Mouse (Mus musculus): ENCODE data around the gene Grhpr. TPM values are rescaled to one million over a fixed set of nuclear protein-coding genes. Genes with fewer than 3 reads are reported as not detected.

Grhpr gene
- polyA plus RNA-seq, 1 experiment, result 99.0 TPM

DNA sequence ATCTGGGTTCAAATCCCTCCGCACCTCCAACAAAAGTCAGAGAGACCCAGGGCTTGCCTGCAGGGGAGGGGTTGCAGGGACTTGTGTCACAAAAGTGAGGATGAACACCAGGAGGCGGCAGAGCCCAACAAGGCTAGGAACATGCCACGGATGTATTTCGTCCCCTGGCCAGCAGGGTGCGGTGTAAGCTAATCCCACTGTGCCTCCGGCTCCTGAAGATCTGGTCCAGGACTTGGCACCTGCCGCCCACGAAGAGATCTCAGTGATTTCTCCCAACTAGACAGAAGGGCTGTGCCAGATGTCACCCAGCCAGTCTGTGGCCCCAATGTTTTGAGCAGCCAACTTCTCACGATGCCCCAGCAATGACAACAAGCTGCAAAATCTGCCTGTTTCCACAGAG lies 7.7 kb upstream of the Grhpr start:
- Histone ChIP-seq H3K9me3 (peaks cover 7% of the 10 kb centered on the region; the same call in 1 of the 2 replicates), H3K36me3 (replicated peaks; ENCODE audit: low read length) (no peaks in the 10 kb centered on the region), H3K4me3 (replicated peaks) (peak overlapping the region; percentile 87), H3K4me1 (peaks cover 26% of the 10 kb centered on the region), H3K27me3 (replicated peaks) (peaks cover 6% of the 10 kb centered on the region)
- no peak for TF ChIP-seq GATA1 (IDR thresholded peaks at IDR 0.05; ENCODE audit: borderline replicate concordance, low read length)
- no peak for TF ChIP-seq FLI1 (IDR thresholded peaks at IDR 0.05; ENCODE audit: low read length)

DNA sequence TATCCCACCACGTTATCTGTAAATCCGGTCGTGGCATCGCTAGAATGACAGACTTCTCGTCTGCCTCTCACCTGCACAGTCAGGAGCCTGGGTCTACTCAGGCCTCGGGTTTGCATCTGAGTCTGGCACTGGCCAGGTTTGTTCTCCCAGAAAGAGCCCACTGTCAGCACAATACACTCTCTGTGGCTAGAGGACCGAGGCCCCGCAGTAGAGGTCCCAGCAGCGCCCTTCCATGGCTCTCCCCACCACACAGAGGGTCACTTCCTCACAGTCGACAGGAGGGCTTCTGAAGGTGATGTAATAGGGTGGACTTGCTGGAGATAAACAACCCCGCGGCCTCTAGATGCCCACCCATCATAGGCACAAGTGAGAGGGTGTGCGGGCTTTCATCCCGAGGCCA lies 7.3 kb upstream of the Grhpr start:
- peak overlapping the region; percentile 87 for H3K4me3 ChIP-seq (replicated peaks)
- H3K4me1 ChIP-seq, result peaks cover 26% of the 10 kb centered on the region
- TF ChIP-seq GATA1 (IDR thresholded peaks at IDR 0.05; ENCODE audit: borderline replicate concordance, low read length), result no peak
- no peak for TF ChIP-seq FLI1 (IDR thresholded peaks at IDR 0.05; ENCODE audit: low read length)
- H3K9me3 ChIP-seq, result peaks cover 7% of the 10 kb centered on the region; the same call in 1 of the 2 replicates
- H3K36me3 ChIP-seq (replicated peaks; ENCODE audit: low read length), result no peaks in the 10 kb centered on the region
- peaks cover 2% of the 10 kb centered on the region for H3K27me3 ChIP-seq (replicated peaks)

DNA sequence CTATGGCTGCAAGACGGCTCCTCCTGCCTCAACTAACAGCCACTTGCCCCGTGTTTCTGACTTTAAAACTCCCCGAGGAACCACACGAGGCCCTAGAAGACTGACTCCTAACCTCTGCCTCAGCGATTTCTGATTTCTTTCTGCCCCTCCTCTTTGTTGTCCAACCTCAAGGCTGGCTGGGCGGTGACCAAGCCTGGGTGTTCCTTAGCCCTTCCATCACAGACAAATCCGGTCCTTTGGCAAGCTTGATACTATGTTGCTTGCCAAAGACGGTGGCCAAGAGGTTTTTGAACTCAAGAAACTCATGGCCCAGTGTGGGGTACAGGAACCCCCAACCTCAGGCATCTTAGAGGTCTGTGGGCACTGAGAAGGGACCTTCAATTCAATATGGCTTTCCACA lies 6.9 kb upstream of the Grhpr start:
- H3K36me3 ChIP-seq (replicated peaks; ENCODE audit: low read length), result no peaks in the 10 kb centered on the region
- peaks cover 7% of the 10 kb centered on the region; the same call in 1 of the 2 replicates for H3K9me3 ChIP-seq
- peaks cover 2% of the 10 kb centered on the region for H3K27me3 ChIP-seq (replicated peaks)
- H3K4me3 ChIP-seq (replicated peaks), result no peak overlapping the region
- TF ChIP-seq GATA1 (IDR thresholded peaks at IDR 0.05; ENCODE audit: borderline replicate concordance, low read length), result no peak
- TF ChIP-seq FLI1 (IDR thresholded peaks at IDR 0.05; ENCODE audit: low read length), result no peak
- H3K4me1 ChIP-seq, result peaks cover 28% of the 10 kb centered on the region

DNA sequence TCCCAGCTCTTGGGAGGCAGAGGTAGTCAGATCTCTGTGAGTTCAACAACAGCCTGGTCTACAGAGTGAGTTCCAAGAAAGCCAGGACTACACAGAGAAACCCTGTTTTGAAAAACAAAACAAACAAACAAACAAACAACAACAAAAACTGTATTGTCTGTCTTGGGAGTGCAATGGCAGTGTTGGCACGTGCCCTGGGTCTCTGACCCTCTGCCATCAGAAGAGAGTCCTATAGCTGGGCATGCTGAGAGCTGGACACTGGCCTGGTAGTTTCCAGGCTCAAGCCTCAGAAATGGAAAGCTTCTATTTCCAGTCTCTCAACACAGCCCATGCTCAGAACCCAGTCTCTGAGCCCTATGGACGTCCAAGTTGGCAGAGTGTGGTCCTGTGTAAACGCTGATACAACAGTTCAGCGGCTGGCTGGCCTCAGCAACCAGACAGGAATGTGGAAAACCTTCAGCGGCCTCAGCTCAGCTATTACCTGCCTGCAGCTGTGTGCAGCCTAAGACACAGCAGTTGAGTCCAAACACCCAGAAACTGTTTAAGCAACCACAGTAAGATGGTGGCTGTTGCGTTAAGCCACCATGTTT lies 5.1 kb upstream of the Grhpr start:
- Histone ChIP-seq H3K36me3 (replicated peaks; ENCODE audit: low read length) (no peaks in the 10 kb centered on the region), H3K4me3 (replicated peaks) (no peak overlapping the region), H3K9me3 (peaks cover 7% of the 10 kb centered on the region; the same call in 1 of the 2 replicates), H3K27me3 (replicated peaks) (no peaks in the 10 kb centered on the region), H3K4me1 (peaks cover 37% of the 10 kb centered on the region)
- TF ChIP-seq FLI1 (IDR thresholded peaks at IDR 0.05; ENCODE audit: low read length), result no peak
- TF ChIP-seq GATA1 (IDR thresholded peaks at IDR 0.05; ENCODE audit: borderline replicate concordance, low read length), result no peak

DNA sequence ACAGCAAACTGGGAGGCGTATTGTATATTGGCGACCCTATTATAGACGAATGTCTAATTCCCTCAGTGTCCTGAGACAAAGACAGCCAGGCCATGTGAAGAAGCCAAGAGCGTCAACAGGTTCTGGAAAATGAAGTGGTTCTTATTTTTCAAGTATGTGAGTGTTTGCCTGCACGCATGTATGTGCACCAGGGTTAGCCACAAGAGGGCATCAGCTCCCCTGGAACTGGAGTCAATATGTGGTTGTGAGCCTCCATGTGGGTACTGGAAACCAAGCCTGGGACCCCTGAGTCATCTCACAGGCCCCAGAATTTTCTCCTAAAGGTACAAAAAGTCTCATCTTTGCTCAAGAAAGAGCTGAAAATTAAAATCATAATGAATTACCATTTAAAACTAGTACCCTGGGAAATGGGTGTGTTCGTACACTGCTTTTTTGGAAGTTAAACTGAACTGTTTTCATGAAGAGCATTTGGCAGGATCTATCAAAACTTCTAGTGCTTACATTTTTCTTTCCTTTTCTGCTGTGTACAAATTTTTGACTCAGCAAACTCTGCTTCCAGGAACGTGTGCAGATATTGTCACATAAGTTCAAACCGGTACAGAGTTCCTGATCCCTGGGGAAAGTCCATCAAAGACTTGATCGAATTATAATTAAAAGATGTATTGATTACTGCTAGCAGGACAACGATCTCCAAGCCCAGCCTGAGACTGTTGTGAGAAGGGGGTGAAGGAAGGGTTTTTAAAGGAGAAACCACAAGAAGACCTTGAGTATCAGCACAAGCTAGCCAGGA lies 4.1 kb upstream of the Grhpr start:
- no peaks in the 10 kb centered on the region for H3K27me3 ChIP-seq (replicated peaks)
- H3K36me3 ChIP-seq (replicated peaks; ENCODE audit: low read length), result no peaks in the 10 kb centered on the region
- TF ChIP-seq GATA1 (IDR thresholded peaks at IDR 0.05; ENCODE audit: borderline replicate concordance, low read length) (no peak), FLI1 (IDR thresholded peaks at IDR 0.05; ENCODE audit: low read length) (no peak)

DNA sequence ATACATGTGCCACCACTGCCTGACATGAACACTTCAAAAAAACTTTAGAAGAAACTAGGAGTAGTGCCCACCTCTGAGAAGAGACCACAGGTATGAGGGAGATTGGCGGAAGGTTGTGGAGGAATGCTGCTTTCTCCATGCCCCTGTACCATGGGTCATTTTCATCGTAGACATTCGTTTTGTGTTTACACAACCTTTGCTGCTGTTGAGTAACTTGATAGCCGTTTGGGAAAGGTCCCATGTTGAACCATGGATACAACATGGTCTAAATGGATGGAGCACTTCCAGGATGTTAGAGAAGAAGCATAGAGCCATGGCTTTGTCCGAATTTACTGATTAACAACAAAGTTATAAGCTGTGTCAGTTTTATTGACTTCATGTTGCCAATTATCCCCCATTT lies 3.0 kb upstream of the Grhpr start:
- Histone ChIP-seq H3K9me3 (peaks cover 5% of the 10 kb centered on the region; the same call in 1 of the 2 replicates), H3K36me3 (replicated peaks; ENCODE audit: low read length) (peaks cover 8% of the 10 kb centered on the region), H3K27me3 (replicated peaks) (no peaks in the 10 kb centered on the region), H3K4me3 (replicated peaks) (no peak overlapping the region), H3K4me1 (peaks cover 52% of the 10 kb centered on the region)
- TF ChIP-seq GATA1 (IDR thresholded peaks at IDR 0.05; ENCODE audit: borderline replicate concordance, low read length), result no peak
- TF ChIP-seq FLI1 (IDR thresholded peaks at IDR 0.05; ENCODE audit: low read length), result no peak

More for the DNA sequence above, 4.1 kb upstream of the Grhpr start:
- H3K4me1 ChIP-seq, result peaks cover 44% of the 10 kb centered on the region
- H3K4me3 ChIP-seq (replicated peaks), result no peak overlapping the region
- peaks cover 7% of the 10 kb centered on the region; the same call in 1 of the 2 replicates for H3K9me3 ChIP-seq

DNA sequence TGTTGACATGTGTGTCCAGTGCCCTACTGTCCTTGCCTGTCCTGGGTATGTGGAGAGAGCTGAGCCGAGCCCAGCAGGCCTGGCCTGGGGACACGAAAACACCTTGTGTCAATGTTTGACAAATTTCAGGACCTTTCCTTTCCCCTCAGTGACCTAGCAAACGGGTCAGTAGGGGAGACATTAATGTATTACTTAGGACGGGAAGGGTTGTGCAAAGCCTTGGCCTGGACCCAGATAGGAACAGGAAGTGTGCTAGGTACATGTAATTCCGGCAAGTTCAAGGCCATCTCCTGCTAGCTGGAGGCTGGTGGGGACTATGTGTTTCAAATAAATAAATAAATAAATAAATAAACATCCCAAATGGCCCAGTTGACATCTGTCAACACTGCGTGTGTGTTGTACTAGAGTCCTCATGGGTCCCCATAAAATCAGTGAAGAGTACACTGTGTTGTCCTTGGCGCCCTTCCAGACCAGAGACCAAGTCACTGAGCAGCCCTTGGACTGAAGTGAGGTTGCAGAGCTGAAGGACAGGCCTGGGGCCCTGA lies 1.3 kb upstream of the Grhpr start:
- H3K4me3 ChIP-seq (replicated peaks), result no peak overlapping the region
- H3K4me1 ChIP-seq, result peaks cover 57% of the 10 kb centered on the region
- H3K9me3 ChIP-seq, result peaks cover 5% of the 10 kb centered on the region; the same call in 1 of the 2 replicates
- peaks cover 25% of the 10 kb centered on the region for H3K36me3 ChIP-seq (replicated peaks; ENCODE audit: low read length)
- no peaks in the 10 kb centered on the region for H3K27me3 ChIP-seq (replicated peaks)
- no peak for TF ChIP-seq FLI1 (IDR thresholded peaks at IDR 0.05; ENCODE audit: low read length)

DNA sequence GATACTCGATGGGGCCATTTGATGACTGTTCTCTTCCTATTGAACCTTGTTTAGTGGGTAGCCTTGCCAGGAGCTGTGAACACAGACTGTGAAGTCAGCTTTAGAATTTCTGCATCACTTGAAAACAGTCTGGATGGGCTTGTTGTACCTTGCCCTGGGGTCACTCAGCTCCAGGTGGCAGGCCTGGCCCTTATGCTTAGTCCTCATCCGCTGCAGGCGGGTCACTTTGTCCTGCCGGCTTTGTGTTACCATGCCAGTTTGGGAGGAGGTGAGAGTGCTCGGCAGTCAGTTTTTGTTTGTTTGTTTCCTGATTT lies 736 bp downstream of the Grhpr start:
- Histone ChIP-seq H3K4me1 (peaks cover 57% of the 10 kb centered on the region), H3K27me3 (replicated peaks) (no peaks in the 10 kb centered on the region), H3K36me3 (replicated peaks; ENCODE audit: low read length) (peaks cover 46% of the 10 kb centered on the region), H3K9me3 (peaks cover 2% of the 10 kb centered on the region; the same call in 1 of the 2 replicates), H3K4me3 (replicated peaks) (peak overlapping the region; percentile 98)
- TF ChIP-seq FLI1 (IDR thresholded peaks at IDR 0.05; ENCODE audit: low read length) (no peak), GATA1 (IDR thresholded peaks at IDR 0.05; ENCODE audit: borderline replicate concordance, low read length) (no peak)

DNA sequence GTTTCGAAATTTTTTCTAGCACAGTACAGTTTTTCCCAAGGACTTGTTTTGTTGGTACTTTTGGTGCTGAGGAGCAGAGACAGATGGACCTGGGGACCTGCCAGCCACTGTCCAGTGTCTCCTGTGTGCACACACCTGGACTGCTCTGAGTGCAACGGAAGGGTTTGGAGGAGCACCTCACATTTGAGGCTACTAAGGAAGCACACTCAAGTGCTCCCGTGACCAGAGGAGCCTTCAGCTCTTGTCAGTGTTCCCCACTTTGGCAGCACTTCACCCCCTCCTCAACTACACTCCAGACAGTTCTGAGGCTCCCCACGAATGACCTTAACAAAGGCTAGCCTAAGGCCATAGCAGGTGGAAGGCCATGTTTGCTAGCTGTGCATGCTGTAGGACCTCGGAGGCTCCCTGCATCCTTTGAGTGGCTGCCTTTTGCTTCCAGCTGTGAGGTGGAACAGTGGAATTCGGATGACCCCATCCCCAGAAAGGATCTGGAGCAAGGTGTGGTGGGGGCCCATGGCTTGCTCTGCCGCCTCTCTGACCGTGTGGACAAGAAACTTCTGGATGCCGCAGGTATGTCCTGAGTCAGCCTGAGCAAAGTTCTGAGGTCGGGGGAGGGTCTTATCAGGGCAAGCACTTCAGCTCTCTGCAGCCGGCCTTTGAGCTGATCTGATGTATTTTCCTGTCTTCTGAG lies 1.4 kb downstream of the Grhpr start:
- Histone ChIP-seq H3K9me3 (no peaks in the 10 kb centered on the region), H3K4me3 (replicated peaks) (peak overlapping the region; percentile 98), H3K27me3 (replicated peaks) (no peaks in the 10 kb centered on the region), H3K4me1 (peaks cover 54% of the 10 kb centered on the region), H3K36me3 (replicated peaks; ENCODE audit: low read length) (peaks cover 52% of the 10 kb centered on the region)
- no peak for TF ChIP-seq FLI1 (IDR thresholded peaks at IDR 0.05; ENCODE audit: low read length)
- no peak for TF ChIP-seq GATA1 (IDR thresholded peaks at IDR 0.05; ENCODE audit: borderline replicate concordance, low read length)

Data from megakaryocyte, embryonic 14.5 days (primary cell).